Mouse (Mus musculus): Measurements from ENCODE around the gene Krtap8-1.

Krtap8-1 gene

DNA sequence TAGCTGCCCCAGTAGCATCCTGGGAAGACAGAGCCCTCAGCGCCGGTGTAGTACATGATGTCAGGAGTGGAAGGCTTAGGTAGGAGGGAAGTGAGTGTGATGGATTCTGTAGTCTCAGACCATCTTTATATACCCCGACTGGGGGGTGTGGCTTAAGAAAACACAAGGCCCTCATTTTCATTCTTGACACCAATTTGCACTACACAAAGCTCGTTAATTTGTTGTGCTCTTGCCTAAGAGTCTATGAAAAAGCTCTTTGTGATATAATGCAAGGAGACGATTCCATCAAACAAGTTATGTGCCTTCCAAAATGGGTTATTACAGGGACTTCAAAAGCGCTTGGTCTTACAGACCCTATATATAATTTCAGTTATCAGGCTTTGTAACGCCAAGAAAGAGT is at the start of gene Krtap8-1:
Krtap8-1 (minus strand) TSS at position 101 of the 400 bp plus-strand sequence.
- DNase-seq, result no peak

DNA sequence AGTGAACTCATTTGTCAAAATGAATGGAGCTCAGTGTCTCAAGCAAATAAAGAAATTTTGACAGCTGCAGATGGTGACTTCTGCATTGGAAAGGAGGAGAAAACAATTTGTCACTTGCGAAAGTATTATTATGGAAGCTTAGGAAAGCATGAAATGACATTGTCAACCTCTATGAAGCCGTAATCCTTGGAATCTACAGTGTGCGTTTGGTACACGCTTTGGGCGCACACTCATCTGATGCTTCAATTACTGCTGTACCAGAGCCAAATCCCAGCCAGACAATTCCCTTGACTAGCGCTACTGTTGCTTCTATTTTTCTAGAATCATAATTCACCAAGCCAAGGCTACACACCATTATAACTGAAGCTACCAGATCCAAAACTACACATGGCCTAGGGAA is 49.6 kb upstream of the Krtap8-1 start:
- no peak for DNase-seq

DNA sequence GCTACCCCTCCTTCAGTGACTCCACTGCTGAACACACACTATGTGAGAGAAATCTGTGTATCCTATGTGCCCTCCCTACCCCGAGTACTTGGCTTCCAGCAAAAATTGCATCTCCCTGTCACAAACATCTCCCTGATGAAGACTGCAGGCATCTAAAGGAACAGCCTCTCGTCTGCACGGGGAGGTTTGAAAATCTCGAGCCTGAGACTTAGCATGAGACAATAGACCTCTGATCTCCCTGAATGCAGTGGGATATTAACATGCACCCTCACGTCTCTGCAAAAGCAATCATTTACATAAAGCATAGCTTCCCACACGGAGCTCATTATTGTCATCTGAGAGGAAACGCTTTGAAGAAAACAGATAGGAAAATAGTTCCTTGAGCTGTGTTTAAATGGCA is 42.8 kb upstream of the Krtap8-1 start:
- DNase-seq, result no peak

DNA sequence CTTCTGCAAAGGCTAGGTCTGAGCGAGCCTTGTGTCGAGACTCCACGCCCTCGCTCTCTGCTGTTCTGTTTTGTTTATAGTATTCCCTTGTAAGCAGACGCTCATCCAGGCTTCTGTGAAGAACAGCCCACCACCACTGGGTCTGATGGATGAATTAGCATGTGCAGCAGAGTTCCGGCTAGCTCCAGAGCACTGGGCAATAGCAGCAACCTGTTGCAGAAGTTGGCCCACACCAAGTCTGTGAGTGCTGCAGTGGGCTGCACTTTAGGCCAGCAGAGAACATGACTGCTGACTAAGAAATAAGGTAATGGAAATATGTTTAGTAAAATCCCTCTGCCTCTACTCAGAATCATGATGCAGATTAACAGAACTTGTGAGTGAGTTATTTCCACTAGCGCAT is 42.1 kb upstream of the Krtap8-1 start:
- no peak for DNase-seq

DNA sequence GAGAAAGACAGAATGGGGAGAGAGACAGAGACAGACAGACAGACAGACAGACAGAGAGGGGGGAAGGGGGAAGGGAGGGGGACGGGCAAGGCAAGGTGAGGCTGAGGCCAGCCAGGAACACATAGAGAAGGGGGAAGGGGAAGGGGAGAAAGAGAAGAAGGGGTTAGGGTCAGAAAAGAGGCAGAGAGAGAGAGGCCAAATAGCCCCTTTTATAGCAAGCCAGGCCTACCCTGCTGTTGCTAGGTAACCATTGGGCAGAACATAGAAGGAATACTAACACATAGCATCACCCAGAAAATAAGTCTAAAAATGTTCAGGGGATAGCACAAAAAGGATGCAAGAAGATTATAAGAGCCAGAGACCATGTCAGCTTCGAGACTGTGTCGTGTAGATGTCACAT is 40.6 kb upstream of the Krtap8-1 start:
- DNase-seq, result no peak

DNA sequence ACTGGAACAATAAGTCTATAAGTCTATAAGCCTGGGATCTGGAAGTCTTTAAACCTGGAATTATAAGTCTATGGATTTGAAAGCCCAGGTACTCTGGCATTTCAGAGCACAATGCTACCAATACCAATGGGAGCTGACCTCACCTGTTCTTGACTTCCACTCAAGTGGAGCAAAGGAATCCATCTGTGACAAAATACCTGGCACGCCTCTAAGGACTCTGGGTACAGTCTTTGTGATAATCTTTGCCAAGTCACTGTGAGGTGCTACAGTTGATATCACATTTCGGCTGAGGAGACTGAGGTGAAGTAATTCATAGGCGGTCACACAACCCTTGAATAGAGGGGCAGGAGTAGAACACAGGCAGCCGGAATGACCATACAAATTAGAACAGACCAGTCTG is 33.2 kb upstream of the Krtap8-1 start:
- DNase-seq, result no peak

DNA sequence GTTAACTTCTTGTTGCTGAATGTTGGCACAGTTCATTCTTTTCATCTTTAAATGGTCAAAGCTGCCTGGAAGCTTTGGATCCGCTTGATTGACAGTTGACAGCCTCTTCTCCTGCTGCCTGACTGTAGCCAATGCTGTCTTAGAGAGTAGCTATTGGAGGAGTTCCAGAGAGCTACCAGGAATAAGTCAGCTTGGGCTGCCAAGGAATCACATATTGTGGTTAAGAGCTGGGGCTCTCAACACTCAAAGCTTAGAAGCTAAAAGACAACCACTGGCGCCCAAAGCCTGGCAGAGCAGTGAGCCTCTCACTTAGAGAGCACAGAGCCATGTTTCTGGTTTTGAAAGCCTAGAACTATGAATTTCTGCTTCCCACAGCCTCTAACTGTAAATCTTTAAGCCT is 32.8 kb upstream of the Krtap8-1 start:
- DNase-seq, result no peak

DNA sequence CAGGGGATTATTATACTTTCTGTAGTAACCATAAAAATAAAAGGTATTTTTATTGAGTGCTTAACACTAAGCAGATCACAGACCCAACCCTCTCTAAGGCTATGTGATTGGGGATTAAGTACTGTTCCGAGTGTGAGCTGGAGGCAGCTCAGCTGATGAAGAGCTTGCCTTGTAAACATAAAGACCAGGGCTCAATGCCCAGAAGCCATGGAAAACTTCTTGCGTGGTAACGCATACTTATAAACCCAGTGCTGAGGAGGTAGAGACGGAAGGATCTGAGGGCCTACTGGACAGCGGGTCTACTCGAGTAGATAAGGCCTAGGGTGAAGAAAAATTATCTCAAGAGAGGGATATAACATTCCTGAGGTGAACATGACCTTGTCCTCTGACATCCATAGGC is 32.3 kb upstream of the Krtap8-1 start:
- no peak for DNase-seq

DNA sequence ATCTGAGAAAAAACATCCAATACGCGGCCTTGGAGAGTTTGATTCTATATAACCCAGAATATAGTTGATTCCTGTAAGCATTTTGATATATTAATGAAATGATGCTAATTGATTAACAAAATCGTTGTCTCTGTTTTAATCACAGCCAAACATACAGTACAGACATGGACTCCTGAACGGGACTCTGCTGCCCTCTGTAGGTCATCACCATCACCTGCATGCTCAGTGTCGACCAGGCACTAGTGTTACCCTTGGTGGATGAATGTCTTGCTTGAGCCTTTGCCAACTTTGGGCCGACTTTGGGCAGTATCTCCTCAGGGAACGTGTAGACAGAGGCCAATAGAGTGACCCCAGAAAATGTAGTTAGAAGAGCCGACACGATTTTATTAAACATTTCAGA is 29.9 kb upstream of the Krtap8-1 start:
- peak; percentile 9 for DNase-seq

DNA sequence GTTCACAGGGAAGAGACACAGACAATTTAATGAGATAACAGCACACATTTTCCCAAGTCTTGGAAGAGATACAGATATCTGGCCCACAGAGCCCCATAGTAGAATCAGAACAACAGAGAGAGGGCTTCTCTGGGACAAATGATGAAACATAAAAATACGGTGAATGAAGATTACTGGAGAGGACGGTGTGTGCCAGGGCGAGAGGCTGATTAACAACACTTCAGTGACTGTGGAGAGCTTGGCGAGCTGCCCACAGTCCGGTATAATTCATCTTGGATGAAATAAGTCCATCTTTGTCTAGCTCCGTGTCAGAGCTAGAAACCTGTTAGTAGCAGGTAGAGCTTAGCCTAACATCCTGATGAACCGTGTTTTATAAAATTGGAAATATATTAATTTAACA is 25.7 kb upstream of the Krtap8-1 start:
- no peak for DNase-seq

DNA sequence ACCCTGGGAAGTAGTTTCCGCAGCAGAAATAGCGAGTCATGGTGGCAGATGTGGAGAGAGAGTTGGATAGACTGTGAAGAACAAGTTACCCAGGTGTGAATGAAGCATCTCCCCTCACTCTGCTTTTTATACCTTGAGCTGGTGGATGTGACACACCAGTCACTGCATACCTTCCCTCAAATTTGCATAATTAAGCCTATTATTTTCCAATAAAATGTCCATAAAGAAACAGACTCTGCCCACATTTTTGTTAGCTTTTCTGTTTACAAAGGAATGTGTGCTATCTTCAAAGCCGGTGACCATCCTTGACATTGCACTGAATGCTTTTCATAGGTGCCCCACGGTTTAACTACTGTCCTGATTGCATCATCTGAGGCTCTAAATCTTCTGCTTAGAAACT is 20.5 kb upstream of the Krtap8-1 start, which contains the start of gene Krtap7-1:
Krtap7-1 (minus strand) TSS at position 101 of the 400 bp plus-strand sequence.
- DNase-seq, result no peak

DNA sequence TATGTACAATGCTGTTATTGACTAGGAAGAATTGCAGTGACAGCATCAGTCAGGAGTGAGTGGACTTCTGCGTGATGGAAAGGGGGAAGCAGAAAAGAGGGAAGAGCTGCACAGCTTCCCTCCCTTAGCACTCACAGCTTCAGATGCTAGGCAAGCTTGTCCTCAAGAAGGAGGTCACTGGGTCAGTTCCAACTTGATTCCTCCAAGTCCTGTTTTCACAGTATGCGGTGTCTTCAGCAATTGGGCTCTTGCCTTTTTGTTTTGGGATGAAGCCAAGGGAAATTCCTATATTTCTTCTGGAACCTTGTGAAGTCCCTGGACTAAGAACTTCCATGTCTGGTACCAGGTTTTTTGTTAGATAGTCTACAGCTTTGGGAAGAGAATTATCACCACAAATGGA is 15.8 kb upstream of the Krtap8-1 start:
- DNase-seq, result no peak

DNA sequence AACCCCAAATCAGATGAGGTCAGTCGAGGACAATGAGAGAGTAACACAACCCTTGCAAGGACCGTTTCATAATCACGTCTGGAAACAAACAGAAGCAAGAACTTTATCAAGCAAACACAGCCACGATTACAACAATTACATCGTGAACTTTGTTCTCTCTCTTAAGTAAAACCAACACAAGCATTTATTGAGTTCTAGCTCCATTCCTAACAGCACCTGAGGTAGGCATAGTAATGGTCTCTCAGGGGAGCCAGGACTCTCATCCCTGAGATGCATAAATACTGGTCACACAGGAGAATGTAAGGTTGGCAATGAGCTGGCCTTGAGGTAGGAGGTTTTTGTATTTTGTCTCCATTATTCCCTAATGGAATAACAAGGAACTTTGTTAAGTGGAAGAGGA is 14.1 kb upstream of the Krtap8-1 start:
- no peak for DNase-seq

DNA sequence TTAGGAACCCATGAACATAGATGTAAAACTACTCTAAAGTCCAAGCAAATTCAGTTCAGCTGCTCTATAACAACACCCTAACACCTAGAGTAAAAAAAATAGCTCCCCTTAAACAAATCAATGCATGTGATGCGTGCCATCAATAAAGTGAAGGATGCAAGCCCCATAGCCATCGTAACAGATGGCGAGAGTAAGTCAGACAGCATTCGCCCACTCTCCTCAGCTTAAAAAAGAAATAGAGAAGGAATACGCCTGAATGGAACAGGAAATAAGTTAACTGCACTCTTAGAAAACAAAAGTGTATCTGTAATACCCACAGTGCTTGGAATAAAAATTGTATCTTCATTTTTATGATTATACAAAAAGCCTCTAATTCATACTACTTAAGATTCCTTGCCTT is 9.2 kb upstream of the Krtap8-1 start:
- DNase-seq, result no peak

DNA sequence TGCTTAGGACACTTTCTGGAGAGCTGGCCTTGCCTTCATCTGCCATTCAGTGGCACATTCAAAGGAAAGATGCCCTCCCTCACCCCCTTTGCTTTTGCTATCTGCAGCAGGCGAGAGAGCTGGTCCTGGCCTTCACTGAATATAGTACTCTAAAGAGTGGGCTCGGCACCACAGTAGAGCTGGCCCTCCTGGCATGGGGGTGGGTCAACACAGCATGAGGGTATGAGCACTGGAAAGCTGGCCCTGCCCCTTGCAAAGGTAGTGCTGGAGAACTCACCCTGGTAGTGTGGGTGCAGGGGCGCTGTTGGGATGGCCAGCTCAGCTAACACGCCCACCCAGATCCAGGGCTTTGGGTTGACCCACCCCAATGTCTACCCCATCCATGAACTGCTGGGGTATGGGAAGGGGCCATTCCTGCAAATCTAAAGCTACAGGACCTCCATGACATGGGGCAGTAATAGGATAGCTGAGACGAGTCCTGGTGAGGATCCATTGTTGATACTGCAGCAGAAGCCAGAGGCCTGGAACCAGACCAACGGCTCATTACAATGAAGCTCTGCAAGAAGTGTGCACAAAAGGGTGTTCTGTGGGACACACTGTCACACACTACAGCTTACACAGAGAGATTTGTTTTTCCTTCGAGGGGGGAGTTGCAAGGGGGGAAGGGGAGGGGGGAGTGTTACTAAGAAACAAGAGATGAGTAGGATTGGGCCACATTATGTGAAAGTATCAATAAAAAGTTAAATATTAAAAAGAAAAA is 7.8 kb upstream of the Krtap8-1 start:
- no peak for DNase-seq

DNA sequence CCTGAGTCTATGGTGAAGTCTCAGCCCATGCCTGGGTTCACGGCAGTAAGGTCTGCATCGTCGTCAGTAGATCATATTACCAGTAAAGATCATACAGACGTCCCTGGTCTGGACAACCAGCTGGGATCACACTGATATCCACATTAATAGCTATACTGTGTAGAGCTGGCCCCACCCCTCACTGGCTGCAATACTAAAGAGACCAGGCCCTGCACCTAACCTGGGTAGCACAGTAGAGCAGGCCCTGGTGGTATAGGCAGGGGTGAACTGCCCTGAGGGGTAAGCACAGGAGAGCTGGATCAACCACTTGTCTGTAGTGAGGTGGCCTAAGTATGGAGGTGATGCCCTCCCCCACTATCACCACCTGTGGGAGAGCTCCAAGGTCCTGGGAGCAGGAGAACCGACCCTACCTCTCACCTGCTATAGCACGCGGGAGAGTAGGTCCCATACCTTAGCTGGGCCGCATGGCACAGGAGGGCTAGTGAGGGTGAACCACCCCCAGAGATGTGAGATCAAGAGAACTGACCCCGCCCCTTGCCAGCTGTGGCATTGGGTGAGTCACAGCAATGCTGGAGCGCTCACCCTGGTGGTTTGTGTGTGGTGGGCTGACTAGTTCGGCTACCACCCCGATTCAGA is 10.0 kb downstream of the Krtap8-1 start:
- no peak for DNase-seq

DNA sequence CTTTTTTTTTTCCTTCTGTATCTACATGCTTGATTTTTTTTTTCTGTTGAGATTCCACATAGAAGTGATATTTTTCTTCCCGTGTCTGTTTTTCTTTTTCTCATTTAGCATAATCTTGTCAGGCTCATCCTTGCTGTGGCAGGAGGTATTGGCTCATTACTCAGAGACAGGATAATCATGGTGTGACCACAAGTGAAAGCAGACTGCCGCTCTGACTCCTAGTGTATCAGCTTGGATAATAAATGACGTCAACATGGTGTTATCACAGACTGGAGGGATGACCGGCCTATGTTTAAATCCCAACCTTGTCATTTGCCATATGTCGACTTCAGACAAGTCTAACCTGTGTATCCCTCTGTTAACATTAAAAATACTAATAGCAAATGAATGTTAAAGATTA is 26.6 kb downstream of the Krtap8-1 start:
- DNase-seq, result no peak
